Mouse (Mus musculus) limb, embryonic 12.5 days (tissue): ENCODE data around the gene D7Ertd443e. TPM values are rescaled to one million over a fixed set of nuclear protein-coding genes. Genes with fewer than 3 reads are reported as not detected.

Experiments
- ATAC-seq: fragments of 200-750 bp; cut with Nextera tagmentation; 2 replicates; pipeline ENCODE4 v1.8.0; 2017; ENCODE audit warnings: low read depth, moderate TSS enrichment; ENCODE audit not compliant: insufficient number of reproducible peaks, insufficient read depth, low FRiP score, low TSS enrichment
- H3K27ac ChIP-seq: fragments of 300-500 bp; sonication (generic); 2 replicates; pipeline ENCODE4 v1.5.1; 2016; ENCODE audit warnings: mild to moderate bottlenecking, moderate library complexity
- H3K27me3 ChIP-seq: fragments of 300-500 bp; sonication (generic); 2 replicates; pipeline ENCODE4 v1.6.1; 2016; ENCODE audit warnings: mild to moderate bottlenecking, moderate library complexity
- H3K36me3 ChIP-seq: fragments of 300-500 bp; sonication (generic); 2 replicates; pipeline ENCODE4 v1.6.1; 2016; ENCODE audit warnings: mild to moderate bottlenecking, moderate library complexity
- H3K4me1 ChIP-seq: fragments of 300-500 bp; sonication (generic); replicated peaks from 2 replicates; pipeline ENCODE4 v1.6.1; 2016
- H3K4me2 ChIP-seq: fragments of 300-500 bp; sonication (generic); 2 replicates; pipeline ENCODE4 v1.6.1; 2016; ENCODE audit warnings: mild to moderate bottlenecking, moderate library complexity
- H3K4me3 ChIP-seq: fragments of 300-500 bp; sonication (generic); replicated peaks from 2 replicates; pipeline ENCODE4 v1.5.1; 2016; ENCODE audit warnings: mild to moderate bottlenecking
- H3K9ac ChIP-seq: fragments of 300-500 bp; sonication (generic); replicated peaks from 2 replicates; pipeline ENCODE4 v1.6.1; 2016; ENCODE audit warnings: mild to moderate bottlenecking, moderate library complexity
- H3K9me3 ChIP-seq: fragments of 300-500 bp; sonication (generic); 2 replicates; pipeline ENCODE4 v1.6.1; 2016; ENCODE audit warnings: mild to moderate bottlenecking, moderate library complexity
- WGBS: fragments of 180-500 bp; shearing (Covaris S2); methylation state at CpG from one replicate; pipeline ENCODE4 v1.1.7; 2016; 5-methylcytosine and 5-hydroxymethylcytosine counted together
- polyA plus RNA-seq: library from polyadenylated mRNA; unstranded; fragments of >200 nt; fragmentation: Nextera tagmentation; extraction: Ambion mirVana; gene quantifications from 2 replicates; pipeline ENCODE4 v1.2.1, GENCODE M21; 2016

D7Ertd443e gene
- polyA plus RNA-seq, 1 experiment from 2014 or later = 0.11 TPM

GRCm38 (mm10) chr7:134376786-134377185 lies 8.7 kb downstream of the D7Ertd443e start:
- Histone ChIP-seq H3K36me3 (no peaks in the 10 kb centered on the region), H3K9ac (no peak overlapping the region), H3K27me3 (no peaks in the 10 kb centered on the region), H3K4me2 (no peak overlapping the region), H3K4me1 (peaks cover 10% of the 10 kb centered on the region; the same call in 1 of the 2 replicates), H3K27ac (no peak overlapping the region), H3K4me3 (no peak overlapping the region), H3K9me3 (no peaks in the 10 kb centered on the region)
- no peak for ATAC-seq
- 52% methylated on average over 7 of the region's 7 CpGs for WGBS

GRCm38 (mm10) chr7:134372276-134372675 lies 13.2 kb downstream of the D7Ertd443e start:
- no peak overlapping the region for H3K4me3 ChIP-seq
- H3K36me3 ChIP-seq = no peaks in the 10 kb centered on the region
- H3K27ac ChIP-seq = no peak overlapping the region
- H3K9me3 ChIP-seq = no peaks in the 10 kb centered on the region
- H3K4me2 ChIP-seq = no peak overlapping the region
- H3K4me1 ChIP-seq = peaks cover 4% of the 10 kb centered on the region; the same call in 1 of the 2 replicates
- H3K9ac ChIP-seq = no peak overlapping the region
- no peaks in the 10 kb centered on the region for H3K27me3 ChIP-seq
- ATAC-seq = no peak
- 68% methylated on average over 5 of the region's 5 CpGs for WGBS

- no peaks in the 10 kb centered on the region for H3K9me3 ChIP-seq
- H3K27ac ChIP-seq = no peak overlapping the region
- no peaks in the 10 kb centered on the region for H3K4me1 ChIP-seq
- WGBS = 74% methylated on average over 4 of the region's 4 CpGs
- no peaks in the 10 kb centered on the region for H3K27me3 ChIP-seq
- ATAC-seq = no peak
- H3K9ac ChIP-seq = no peak overlapping the region
- H3K36me3 ChIP-seq = no peaks in the 10 kb centered on the region
- H3K4me3 ChIP-seq = no peak overlapping the region
- no peak overlapping the region for H3K4me2 ChIP-seq
Measured at GRCm38 (mm10) chr7:134369241-134369640, 16.2 kb downstream of the D7Ertd443e start.

GRCm38 (mm10) chr7:134362257-134362870 lies 23.1 kb downstream of the D7Ertd443e start:
- no peak for ATAC-seq
- H3K4me2 ChIP-seq = no peak overlapping the region
- H3K9me3 ChIP-seq = no peaks in the 10 kb centered on the region
- no peak overlapping the region for H3K9ac ChIP-seq
- H3K27ac ChIP-seq = no peak overlapping the region
- H3K36me3 ChIP-seq = no peaks in the 10 kb centered on the region
- no peak overlapping the region for H3K4me3 ChIP-seq
- H3K27me3 ChIP-seq = no peaks in the 10 kb centered on the region
- H3K4me1 ChIP-seq = no peaks in the 10 kb centered on the region
- 82% methylated on average over 7 of the region's 7 CpGs for WGBS

- H3K4me1 ChIP-seq = no peaks in the 10 kb centered on the region; the same call in 1 of the 2 replicates
- WGBS = 41% methylated on average over 6 of the region's 6 CpGs
- H3K4me3 ChIP-seq = no peak overlapping the region
- no peak overlapping the region for H3K27ac ChIP-seq
- H3K27me3 ChIP-seq = 0 out of 2 replicates have a peak, but pooled peaks cover 3% of the 10 kb centered on the region
- H3K4me2 ChIP-seq = no peak overlapping the region
- no peaks in the 10 kb centered on the region for H3K36me3 ChIP-seq
- no peaks in the 10 kb centered on the region for H3K9me3 ChIP-seq
- no peak overlapping the region for H3K9ac ChIP-seq
- ATAC-seq = 0 out of 2 replicates have a peak, but pooled peaks have one; percentile 31
Measured at GRCm38 (mm10) chr7:134348825-134349224, 36.6 kb downstream of the D7Ertd443e start.

GRCm38 (mm10) chr7:134342202-134342601 lies 43.3 kb downstream of the D7Ertd443e start:
- Histone ChIP-seq H3K27ac (no peak overlapping the region), H3K36me3 (no peaks in the 10 kb centered on the region), H3K4me1 (no peaks in the 10 kb centered on the region), H3K4me3 (no peak overlapping the region), H3K9me3 (no peaks in the 10 kb centered on the region), H3K9ac (no peak overlapping the region), H3K4me2 (no peak overlapping the region), H3K27me3 (no peaks in the 10 kb centered on the region)
- 90% methylated on average over 2 of the region's 2 CpGs for WGBS
- ATAC-seq = no peak

GRCm38 (mm10) chr7:134335951-134336350 lies 49.5 kb downstream of the D7Ertd443e start:
- ATAC-seq = no peak
- no peaks in the 10 kb centered on the region for H3K4me1 ChIP-seq
- H3K4me2 ChIP-seq = no peak overlapping the region
- no peaks in the 10 kb centered on the region for H3K9me3 ChIP-seq
- H3K27ac ChIP-seq = no peak overlapping the region
- no peaks in the 10 kb centered on the region for H3K36me3 ChIP-seq
- no peaks in the 10 kb centered on the region for H3K27me3 ChIP-seq
- no peak overlapping the region for H3K9ac ChIP-seq
- WGBS = 84% methylated on average over 3 of the region's 3 CpGs
- no peak overlapping the region for H3K4me3 ChIP-seq

- no peak overlapping the region for H3K27ac ChIP-seq
- no peaks in the 10 kb centered on the region for H3K4me1 ChIP-seq
- H3K9me3 ChIP-seq = no peaks in the 10 kb centered on the region
- no peaks in the 10 kb centered on the region for H3K27me3 ChIP-seq
- no peak overlapping the region for H3K4me2 ChIP-seq
- no peak overlapping the region for H3K4me3 ChIP-seq
- no peaks in the 10 kb centered on the region for H3K36me3 ChIP-seq
- no peak overlapping the region for H3K9ac ChIP-seq
- whole genome bisulfite sequencing = 60% methylated on average over 10 of the region's 10 CpGs
- ATAC-seq = no peak
Measured at GRCm38 (mm10) chr7:134320979-134321378, 64.5 kb downstream of the D7Ertd443e start.

GRCm38 (mm10) chr7:134302084-134302483 lies 83.4 kb downstream of the D7Ertd443e start:
- Histone ChIP-seq H3K4me1 (no peaks in the 10 kb centered on the region), H3K9ac (no peak overlapping the region), H3K36me3 (no peaks in the 10 kb centered on the region), H3K4me2 (no peak overlapping the region), H3K27me3 (no peaks in the 10 kb centered on the region; the same call in 1 of the 2 replicates), H3K27ac (no peak overlapping the region), H3K4me3 (no peak overlapping the region), H3K9me3 (no peaks in the 10 kb centered on the region)
- no peak for ATAC-seq
- WGBS = 94% methylated on average over 3 of the region's 3 CpGs

- no peak overlapping the region for H3K4me3 ChIP-seq
- WGBS = 50% methylated on average over 8 of the region's 8 CpGs
- ATAC-seq = no peak
- H3K4me1 ChIP-seq = no peaks in the 10 kb centered on the region
- H3K9me3 ChIP-seq = no peaks in the 10 kb centered on the region
- H3K27me3 ChIP-seq = no peaks in the 10 kb centered on the region; the same call in 1 of the 2 replicates
- no peak overlapping the region for H3K9ac ChIP-seq
- no peak overlapping the region for H3K27ac ChIP-seq
- no peak overlapping the region for H3K4me2 ChIP-seq
- H3K36me3 ChIP-seq = no peaks in the 10 kb centered on the region
Measured at GRCm38 (mm10) chr7:134301285-134301684, 84.2 kb downstream of the D7Ertd443e start.

GRCm38 (mm10) chr7:134292750-134293149 lies 92.7 kb downstream of the D7Ertd443e start:
- Histone ChIP-seq H3K9ac (no peak overlapping the region), H3K4me1 (peaks cover 25% of the 10 kb centered on the region), H3K4me3 (no peak overlapping the region), H3K36me3 (no peaks in the 10 kb centered on the region), H3K4me2 (no peak overlapping the region), H3K9me3 (no peaks in the 10 kb centered on the region), H3K27ac (no peak overlapping the region), H3K27me3 (no peaks in the 10 kb centered on the region)
- no peak for ATAC-seq
- 92% methylated on average over 3 of the region's 3 CpGs for WGBS
